Mouse (Mus musculus) brown adipose tissue, adult 24 weeks (tissue): Measurements from ENCODE around the gene Zfp787. TPM values are rescaled to one million over a fixed set of nuclear protein-coding genes. Genes with fewer than 3 reads are reported as not detected.

Experiments
- polyA plus RNA-seq: library from polyadenylated mRNA; stranded (reverse); fragments of >200 nt; gene quantifications from 2 replicates; pipeline ENCODE4 v1.2.4, GENCODE M21; 2012; ENCODE audit not compliant: missing spikeins, insufficient read depth, insufficient read length

The Zfp787 gene
- polyA plus RNA-seq, 1 experiment, result 41.7 TPM

Other genes starting within 250 kb of the Zfp787 start
- gene Vmn1r65, start 145.0 kb downstream of the Zfp787 start, polyA plus RNA-seq, result not detected in 2 replicates
- gene Nlrp4c, start 110.8 kb downstream of the Zfp787 start, polyA plus RNA-seq, result not detected in 2 replicates
- 5.1 and 7.7 TPM in 2 replicates for gene Zfp444, start 16.2 kb upstream of the Zfp787 start, polyA plus RNA-seq
- gene Galp, start 41.1 kb upstream of the Zfp787 start, polyA plus RNA-seq, result not detected in 2 replicates
- gene Zscan5b, start 66.3 kb upstream of the Zfp787 start, polyA plus RNA-seq, result not detected in 2 replicates
- gene Epp13, start 96.7 kb upstream of the Zfp787 start, polyA plus RNA-seq, result not detected in 2 replicates
- gene Zfp667, start 130.6 kb upstream of the Zfp787 start, polyA plus RNA-seq, result 3.4 and 4.6 TPM in 2 replicates
- 2.3 and 5.4 TPM in 2 replicates for gene Zfp583, start 175.3 kb upstream of the Zfp787 start, polyA plus RNA-seq
- gene Gm3854, start 187.8 kb upstream of the Zfp787 start, polyA plus RNA-seq, result 0.36 TPM in 1 of 2 replicates, not detected in the other
- 1.9 and 2.0 TPM in 2 replicates for gene Zfp78, start 207.3 kb upstream of the Zfp787 start, polyA plus RNA-seq
- 1.8 and 3.6 TPM in 2 replicates for gene Zfp28, start 227.3 kb upstream of the Zfp787 start, polyA plus RNA-seq
- gene Smim17, start 242.7 kb upstream of the Zfp787 start, polyA plus RNA-seq, result not detected in 2 replicates